Mouse (Mus musculus): ENCODE measurements around the gene Dazap1. TPM values are rescaled to one million over a fixed set of nuclear protein-coding genes. Genes with fewer than 3 reads are reported as not detected.
"Not testable (repeated sequence)": the region's sequence is repeated elsewhere in the genome, so short reads cannot be mapped to it uniquely, and the experiment has no call there.

Gene Dazap1
- polyA plus RNA-seq (2014; fragmentation: Nextera tagmentation; extraction: Ambion mirVana): 42.3 and 43.5 TPM in 2 replicates

DNA sequence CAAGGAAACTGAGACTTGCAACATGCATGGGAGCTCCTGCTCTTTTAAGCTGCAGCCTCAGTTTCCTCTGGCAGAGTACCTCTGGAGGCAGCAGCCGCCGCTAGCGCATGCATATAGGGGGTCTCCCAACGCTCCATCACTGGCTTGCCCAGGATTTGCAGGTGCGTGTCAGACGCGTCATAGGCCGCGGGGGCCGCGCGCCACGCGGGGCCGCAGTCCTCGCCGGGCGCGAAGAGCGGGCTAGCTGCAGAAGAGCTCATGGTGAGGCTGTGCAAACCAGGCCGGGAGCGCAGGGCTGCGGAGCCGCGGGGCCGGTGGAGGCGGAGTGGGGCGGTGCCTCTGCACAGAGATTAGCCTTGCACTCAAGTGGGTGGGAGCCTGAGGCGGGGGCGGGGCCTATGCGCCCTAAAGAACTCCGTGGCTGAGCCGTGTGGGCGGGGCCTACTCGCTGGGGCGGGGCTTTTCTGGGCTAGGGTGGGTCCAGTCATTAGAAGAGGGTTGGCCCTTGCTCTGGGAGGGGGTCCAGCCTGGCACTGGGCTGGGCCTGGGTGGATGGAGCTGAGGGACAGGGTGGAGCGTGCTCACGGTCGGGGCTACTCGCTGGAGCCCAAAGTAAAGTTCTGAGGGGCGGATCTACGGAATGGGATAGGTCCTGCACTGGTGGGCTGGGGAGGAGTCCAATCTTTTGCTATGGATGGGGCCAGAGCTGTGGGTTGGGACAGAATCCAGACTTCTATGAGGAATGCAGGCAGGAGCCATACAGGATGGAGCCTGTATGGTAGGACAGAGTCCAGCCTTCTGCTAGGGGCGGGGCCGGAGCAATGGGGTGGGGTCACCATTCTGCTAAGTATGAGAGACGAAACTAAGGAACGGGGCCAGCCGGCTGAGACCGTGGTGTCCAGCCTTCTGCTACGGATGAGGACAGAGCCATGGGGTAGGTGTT, at the start of gene Dazap1, which contains the start of gene Gamt:
Gene Dazap1 (plus strand): TSS at position 845 of the 943 bp plus-strand sequence.
Gene Gamt (minus strand): TSS at position 371 of the 943 bp plus-strand sequence.
- Histone ChIP-seq H3K36me3 (ENCODE audit: control insufficient read depth, insufficient read depth, low read length) (peaks cover 32% of the 10 kb centered on the region), H3K27ac (replicated peaks; ENCODE audit: low read depth, low read length) (peak within 1 kb of the TSS; percentile 98), H3K9ac (ENCODE audit: low read depth, low read length) (peak within 1 kb of the TSS; percentile 69), H3K27me3 (replicated peaks; ENCODE audit: control insufficient read depth, insufficient read depth, low read length) (no peaks in the 10 kb centered on the region), H3K9me3 (ENCODE audit: control insufficient read depth, low read length) (no peaks in the 10 kb centered on the region), H3K4me3 (ENCODE audit: low read depth, low read length) (peak within 1 kb of the TSS; percentile 58), H3K4me1 (ENCODE audit: control insufficient read depth, insufficient read depth, low read length) (peaks cover 23% of the 10 kb centered on the region), H3K4me2 (ENCODE audit: low read depth, low read length) (peak within 1 kb of the TSS; percentile 97)
- peak; percentile 98 for DNase-seq (ENCODE audit: low spot score)
- ATAC-seq (ENCODE audit: low read depth): peak; percentile 91
- WGBS: 1% methylated on average over 43 of the region's 49 CpGs

DNA sequence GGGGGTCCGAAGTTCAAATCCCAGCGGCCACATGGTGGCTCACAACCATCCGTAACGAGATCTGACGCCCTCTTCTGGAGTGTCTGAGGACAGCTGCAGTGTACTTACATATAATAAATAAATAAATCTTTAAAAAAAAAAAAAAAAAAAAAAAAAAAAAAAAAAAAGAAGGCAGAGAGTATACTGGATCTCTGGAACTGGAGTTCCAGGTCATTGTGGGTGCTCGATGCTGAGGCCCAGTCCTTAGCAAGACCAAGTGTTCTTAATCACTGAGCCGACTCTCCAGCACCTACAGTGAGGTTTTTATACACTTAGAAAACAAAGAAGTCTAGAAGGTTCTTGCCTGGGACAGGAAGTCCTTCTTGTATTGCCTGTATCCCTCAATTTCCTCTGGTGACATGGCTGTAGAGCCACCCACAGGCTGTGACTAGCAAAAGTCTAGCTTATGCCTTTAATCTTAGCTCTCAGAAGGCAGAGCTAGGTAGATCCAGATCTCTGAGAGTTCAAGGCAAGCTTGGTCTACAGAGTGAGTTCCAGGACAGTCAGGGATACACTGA, 49.7 kb upstream of the Dazap1 start:
- H3K27me3 ChIP-seq (replicated peaks; ENCODE audit: control insufficient read depth, insufficient read depth, low read length); DNase-seq (ENCODE audit: low spot score); H3K9me3 ChIP-seq (ENCODE audit: control insufficient read depth, low read length); H3K36me3 ChIP-seq (ENCODE audit: control insufficient read depth, insufficient read depth, low read length); H3K4me2 ChIP-seq (ENCODE audit: low read depth, low read length); H3K4me1 ChIP-seq (ENCODE audit: control insufficient read depth, insufficient read depth, low read length); ATAC-seq (ENCODE audit: low read depth); H3K4me3 ChIP-seq (ENCODE audit: low read depth, low read length); H3K27ac ChIP-seq (replicated peaks; ENCODE audit: low read depth, low read length); H3K9ac ChIP-seq (ENCODE audit: low read depth, low read length): not testable (repeated sequence)
- 73% methylated on average over 7 of the region's 7 CpGs for WGBS

DNA sequence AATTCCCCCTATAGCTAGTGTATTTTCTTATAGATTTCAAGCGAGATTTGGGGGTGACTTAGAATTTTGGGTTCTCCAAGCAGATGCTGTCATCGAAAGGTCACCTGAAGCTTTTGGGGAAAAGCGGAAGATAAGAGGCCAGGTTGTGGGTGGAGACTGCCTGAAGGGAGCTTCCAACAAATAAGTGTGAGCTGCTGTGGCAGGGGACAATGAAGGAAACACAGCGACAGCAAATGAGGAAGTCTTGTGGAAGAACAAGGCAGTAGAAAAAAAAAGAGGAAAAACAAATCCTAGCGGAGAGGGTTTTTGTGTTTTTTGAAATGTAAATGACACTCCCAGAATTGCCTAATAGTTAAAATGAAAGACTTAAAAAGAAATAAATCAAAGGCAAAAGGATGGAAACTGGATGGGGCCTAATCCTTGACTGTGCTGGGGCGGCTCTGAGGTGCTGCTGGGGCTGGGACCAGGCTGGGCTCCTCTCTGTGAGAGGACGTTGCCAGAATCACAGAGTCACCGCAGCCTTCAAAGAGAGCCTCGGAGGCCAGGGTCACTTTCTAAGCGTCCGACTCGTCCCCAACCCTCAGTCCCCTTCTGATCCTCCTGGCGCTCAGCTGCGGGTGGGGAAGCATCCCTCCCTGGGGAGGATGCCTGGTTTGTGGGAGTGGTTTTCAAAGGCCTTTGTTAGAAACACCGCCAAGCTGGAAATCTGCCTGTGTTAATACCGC, 46.1 kb upstream of the Dazap1 start:
- Histone ChIP-seq H3K36me3 (ENCODE audit: control insufficient read depth, insufficient read depth, low read length) (no peaks in the 10 kb centered on the region), H3K9ac (ENCODE audit: low read depth, low read length) (peak overlapping the region; percentile 48), H3K4me3 (ENCODE audit: low read depth, low read length) (no peak overlapping the region), H3K27me3 (replicated peaks; ENCODE audit: control insufficient read depth, insufficient read depth, low read length) (no peaks in the 10 kb centered on the region), H3K9me3 (ENCODE audit: control insufficient read depth, low read length) (no peaks in the 10 kb centered on the region), H3K4me2 (ENCODE audit: low read depth, low read length) (no peak overlapping the region), H3K4me1 (ENCODE audit: control insufficient read depth, insufficient read depth, low read length) (no peaks in the 10 kb centered on the region), H3K27ac (replicated peaks; ENCODE audit: low read depth, low read length) (no peak overlapping the region)
- ATAC-seq (ENCODE audit: low read depth) (no peak), DNase-seq (ENCODE audit: low spot score) (no peak)
- 25% methylated on average over 16 of the region's 16 CpGs for WGBS

DNA sequence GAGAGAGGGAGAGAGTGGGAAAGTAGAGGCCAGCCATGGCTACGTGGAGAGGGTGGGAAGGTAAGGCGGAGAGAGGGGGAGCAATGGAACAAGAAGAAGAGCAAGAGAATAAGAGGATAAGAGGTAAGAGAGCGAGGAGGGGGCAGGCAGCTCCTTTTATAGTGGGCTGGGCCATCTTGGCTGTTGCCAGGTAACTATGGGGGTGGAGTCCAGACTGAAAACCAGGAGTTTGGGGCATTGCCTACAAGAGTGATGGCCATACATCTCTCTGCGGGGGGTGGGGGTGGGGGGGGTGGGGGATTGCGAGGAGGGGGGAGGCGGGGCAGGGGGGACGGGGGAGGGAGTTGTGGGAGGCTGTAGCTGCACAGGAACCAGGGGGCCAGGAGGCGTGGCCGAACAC, 40.6 kb upstream of the Dazap1 start:
- 52% methylated on average over 4 of the region's 9 CpGs for WGBS
- H3K9ac ChIP-seq (ENCODE audit: low read depth, low read length): no peak overlapping the region

DNA sequence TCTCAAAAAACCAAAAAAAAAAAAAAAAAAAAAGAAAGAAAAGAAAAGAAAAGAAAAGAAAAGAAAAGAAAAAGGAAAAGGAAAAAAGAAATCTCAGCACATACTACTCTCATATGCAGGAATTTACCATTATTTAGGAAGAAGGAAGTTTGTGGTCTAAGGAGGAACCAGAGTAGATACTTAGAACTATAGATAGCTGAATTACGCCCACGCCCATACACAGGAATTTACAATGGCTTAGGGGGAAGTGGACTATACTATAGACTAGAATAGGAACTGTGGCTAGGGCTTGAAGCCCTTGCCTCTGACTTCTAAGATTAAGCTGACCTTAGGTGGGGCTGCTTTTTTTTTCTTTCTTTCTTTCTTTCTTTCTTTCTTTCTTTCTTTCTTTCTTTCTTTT, 38.1 kb upstream of the Dazap1 start:
- not testable (repeated sequence) for ATAC-seq (ENCODE audit: low read depth); H3K9ac ChIP-seq (ENCODE audit: low read depth, low read length); H3K36me3 ChIP-seq (ENCODE audit: control insufficient read depth, insufficient read depth, low read length); DNase-seq (ENCODE audit: low spot score); H3K4me2 ChIP-seq (ENCODE audit: low read depth, low read length); H3K4me3 ChIP-seq (ENCODE audit: low read depth, low read length); H3K27me3 ChIP-seq (replicated peaks; ENCODE audit: control insufficient read depth, insufficient read depth, low read length); H3K27ac ChIP-seq (replicated peaks; ENCODE audit: low read depth, low read length); H3K9me3 ChIP-seq (ENCODE audit: control insufficient read depth, low read length)
- WGBS: 91% methylated on average over 2 of the region's 2 CpGs
- H3K4me1 ChIP-seq (ENCODE audit: control insufficient read depth, insufficient read depth, low read length): peaks cover 14% of the 10 kb centered on the region

More for the DNA sequence above, 40.6 kb upstream of the Dazap1 start:
- Histone ChIP-seq H3K27me3 (replicated peaks; ENCODE audit: control insufficient read depth, insufficient read depth, low read length) (no peaks in the 10 kb centered on the region), H3K36me3 (ENCODE audit: control insufficient read depth, insufficient read depth, low read length) (no peaks in the 10 kb centered on the region), H3K27ac (replicated peaks; ENCODE audit: low read depth, low read length) (no peak overlapping the region), H3K4me2 (ENCODE audit: low read depth, low read length) (no peak overlapping the region), H3K9me3 (ENCODE audit: control insufficient read depth, low read length) (no peaks in the 10 kb centered on the region), H3K4me3 (ENCODE audit: low read depth, low read length) (no peak overlapping the region), H3K4me1 (ENCODE audit: control insufficient read depth, insufficient read depth, low read length) (peaks cover 1% of the 10 kb centered on the region)
- ATAC-seq (ENCODE audit: low read depth) (no peak), DNase-seq (ENCODE audit: low spot score) (no peak)

GRCm38 (mm10) chr10:80226071-80226415, 35.2 kb upstream of the Dazap1 start:
- ATAC-seq (ENCODE audit: low read depth) (no peak), DNase-seq (ENCODE audit: low spot score) (no peak)
- peak overlapping the region; percentile 95 for H3K27ac ChIP-seq (replicated peaks; ENCODE audit: low read depth, low read length)
- H3K9ac ChIP-seq (ENCODE audit: low read depth, low read length): peak overlapping the region; percentile 63
- no peaks in the 10 kb centered on the region for H3K9me3 ChIP-seq (ENCODE audit: control insufficient read depth, low read length)
- peak overlapping the region; percentile 96 for H3K4me2 ChIP-seq (ENCODE audit: low read depth, low read length)
- H3K4me3 ChIP-seq (ENCODE audit: low read depth, low read length): peak overlapping the region; percentile 86
- H3K36me3 ChIP-seq (ENCODE audit: control insufficient read depth, insufficient read depth, low read length): peaks cover 22% of the 10 kb centered on the region
- H3K4me1 ChIP-seq (ENCODE audit: control insufficient read depth, insufficient read depth, low read length): peaks cover 29% of the 10 kb centered on the region
- no peaks in the 10 kb centered on the region for H3K27me3 ChIP-seq (replicated peaks; ENCODE audit: control insufficient read depth, insufficient read depth, low read length)
- WGBS: under 1% methylated on average over 14 of the region's 14 CpGs

DNA sequence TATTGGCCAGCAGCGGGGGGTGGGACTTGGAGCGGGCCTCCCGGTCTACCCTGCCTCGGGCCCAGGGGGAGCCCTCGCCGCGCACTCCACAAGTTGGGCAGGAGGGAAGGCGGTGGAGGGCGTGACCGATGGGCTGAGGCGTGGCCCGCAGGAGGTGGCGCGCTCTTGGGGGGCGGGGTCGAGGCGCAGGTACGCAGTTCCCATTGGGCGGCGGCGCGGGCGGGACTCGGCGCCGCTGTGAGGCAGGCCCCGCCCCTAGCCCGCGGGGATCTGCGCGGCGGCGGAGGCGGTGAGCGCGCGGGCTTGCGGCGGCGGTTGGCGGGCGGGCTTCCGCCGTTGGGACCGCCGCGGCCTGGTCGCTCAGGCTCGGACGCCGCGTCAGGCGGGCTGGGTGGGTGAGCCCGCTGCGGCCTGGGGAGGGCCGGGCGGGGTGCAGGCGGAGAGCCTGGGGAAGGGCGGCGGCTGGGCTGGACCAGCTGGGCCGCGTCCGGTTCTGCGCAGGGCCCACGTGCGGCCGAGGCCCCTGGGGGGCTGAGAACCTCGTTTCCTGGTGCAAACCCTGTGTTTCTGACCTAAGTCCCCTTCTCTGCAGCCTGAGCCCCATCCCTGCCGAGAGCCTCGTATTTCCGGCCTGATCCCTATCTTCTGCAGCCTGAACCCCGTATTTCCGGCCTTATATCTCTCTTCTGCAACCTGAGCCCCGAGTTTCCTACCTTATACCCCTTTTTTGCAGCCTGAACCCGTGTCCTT, 34.7 kb upstream of the Dazap1 start, which contains the start of gene Mum1:
Gene Mum1 (plus strand): TSS at position 19 of the 750 bp plus-strand sequence.
- Histone ChIP-seq H3K27ac (replicated peaks; ENCODE audit: low read depth, low read length) (peak within 1 kb of the TSS; percentile 95), H3K27me3 (replicated peaks; ENCODE audit: control insufficient read depth, insufficient read depth, low read length) (no peaks in the 10 kb centered on the region), H3K9ac (ENCODE audit: low read depth, low read length) (peak within 1 kb of the TSS; percentile 93), H3K36me3 (ENCODE audit: control insufficient read depth, insufficient read depth, low read length) (peaks cover 27% of the 10 kb centered on the region), H3K4me2 (ENCODE audit: low read depth, low read length) (peak within 1 kb of the TSS; percentile 96), H3K9me3 (ENCODE audit: control insufficient read depth, low read length) (no peaks in the 10 kb centered on the region), H3K4me1 (ENCODE audit: control insufficient read depth, insufficient read depth, low read length) (peaks cover 29% of the 10 kb centered on the region), H3K4me3 (ENCODE audit: low read depth, low read length) (peak within 1 kb of the TSS; percentile 86)
- DNase-seq (ENCODE audit: low spot score) (peak; percentile 99), ATAC-seq (ENCODE audit: low read depth) (peak; percentile 98)
- WGBS: under 1% methylated on average over 14 of the region's 75 CpGs

GRCm38 (mm10) chr10:80227166-80227539, 34.1 kb upstream of the Dazap1 start:
- Histone ChIP-seq H3K9me3 (ENCODE audit: control insufficient read depth, low read length) (no peaks in the 10 kb centered on the region), H3K27me3 (replicated peaks; ENCODE audit: control insufficient read depth, insufficient read depth, low read length) (no peaks in the 10 kb centered on the region), H3K9ac (ENCODE audit: low read depth, low read length) (peak overlapping the region; percentile 93), H3K36me3 (ENCODE audit: control insufficient read depth, insufficient read depth, low read length) (peaks cover 33% of the 10 kb centered on the region), H3K4me2 (ENCODE audit: low read depth, low read length) (peak overlapping the region; percentile 96), H3K4me1 (ENCODE audit: control insufficient read depth, insufficient read depth, low read length) (peaks cover 29% of the 10 kb centered on the region), H3K27ac (replicated peaks; ENCODE audit: low read depth, low read length) (peak overlapping the region; percentile 94), H3K4me3 (ENCODE audit: low read depth, low read length) (peak overlapping the region; percentile 86)
- DNase-seq (ENCODE audit: low spot score): peak; percentile 25
- 2% methylated on average over 10 of the region's 10 CpGs for WGBS
- no peak for ATAC-seq (ENCODE audit: low read depth)

All from embryonic facial prominence, embryonic 14.5 days (tissue).